Mouse (Mus musculus): ENCODE measurements at regions not wholly inside any gene's neighbourhood (a gene's known extent, or its start where the extent isn't known, plus 50 kb on each side); places are given as distances from the start of the nearest gene placed in this dataset.

DNA sequence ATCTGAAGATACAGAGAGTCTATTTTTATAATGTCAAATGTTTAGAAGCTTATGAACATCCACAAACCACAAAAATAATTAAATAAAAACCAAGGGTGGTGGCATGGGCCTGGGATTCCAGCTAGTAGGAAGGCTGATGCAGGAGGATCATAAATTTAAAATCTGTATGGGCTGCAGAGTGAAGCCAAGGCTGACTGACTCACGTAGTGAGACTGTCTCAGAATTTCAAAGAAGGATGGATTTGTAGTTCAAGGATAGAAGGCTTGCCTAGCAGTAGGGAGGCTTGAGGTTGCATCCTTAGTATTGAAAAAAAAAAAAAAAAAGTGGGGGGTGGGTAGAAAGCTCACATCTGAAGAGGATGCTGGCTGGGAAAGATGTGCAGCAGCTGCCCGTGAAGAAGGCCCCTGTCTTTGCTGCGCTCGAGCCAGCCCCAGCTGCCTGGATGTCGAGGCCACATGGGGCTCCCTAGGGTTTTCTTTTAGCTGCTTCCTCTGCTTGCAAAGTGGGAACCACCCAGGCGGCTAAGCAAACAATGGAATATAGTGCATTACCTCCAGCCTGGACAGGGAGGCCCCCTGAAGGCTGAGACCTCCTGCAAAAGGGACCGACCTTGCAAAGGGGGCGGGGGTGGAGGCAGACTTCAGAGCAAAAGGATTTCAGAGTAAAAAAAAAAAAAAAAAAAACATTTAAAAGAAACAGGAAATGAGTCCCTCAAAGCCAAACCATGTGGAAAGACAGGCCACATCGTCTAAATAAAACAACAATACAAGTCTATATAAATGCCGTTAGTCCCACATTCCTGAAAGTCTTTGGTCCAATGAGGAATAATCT is 101.3 kb downstream of the Tmco5 start:
- peak; percentile 46 for DNase-seq (ENCODE audit: low read depth, low spot score)

GRCm38 (mm10) chr2:116980692-116981091 is 102.2 kb downstream of the Tmco5 start:
- no peak for DNase-seq (ENCODE audit: low read depth, low spot score)

DNA sequence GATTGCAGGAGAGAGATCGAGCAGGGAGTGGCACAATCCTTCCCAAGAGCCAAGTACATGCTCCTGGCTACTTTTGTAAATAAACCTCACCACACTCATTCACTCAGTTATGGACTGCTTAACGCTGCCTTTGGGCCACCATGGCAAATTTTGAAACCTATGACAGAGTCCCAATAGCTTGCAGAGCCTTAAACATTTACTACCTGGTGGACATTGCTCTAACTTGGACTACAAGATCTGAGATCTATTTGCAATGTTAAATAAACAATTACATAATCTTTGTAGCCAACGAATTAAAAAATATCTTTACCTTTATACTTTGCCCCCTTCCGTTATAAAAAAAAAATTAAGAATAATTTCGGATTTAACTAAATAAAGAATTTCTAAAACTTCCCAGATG is 104.9 kb downstream of the Tmco5 start:
- DNase-seq (ENCODE audit: low read depth, low spot score) = no peak

- no peak for DNase-seq (ENCODE audit: low read depth, low spot score)
Observed at GRCm38 (mm10) chr2:116983821-116984351, 105.4 kb downstream of the Tmco5 start.

DNA sequence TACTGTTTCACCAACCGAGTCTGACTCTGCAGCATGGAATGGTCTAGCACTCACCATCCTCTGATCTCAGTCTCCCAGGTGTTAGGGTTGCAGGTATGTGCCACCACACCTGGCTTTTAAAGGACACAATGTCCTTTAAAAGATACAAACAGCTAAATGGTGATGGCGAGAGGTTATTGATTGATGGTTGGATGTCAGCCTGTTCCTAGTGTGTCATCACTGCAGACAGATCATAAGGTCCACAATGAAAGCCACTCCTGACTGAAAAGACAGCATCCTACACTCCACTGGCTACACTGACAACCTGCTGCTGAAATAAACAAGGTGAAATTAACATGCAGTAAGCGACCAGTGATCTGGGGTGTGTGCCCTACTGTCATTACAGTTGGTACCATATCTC is 106.1 kb downstream of the Tmco5 start:
- no peak for DNase-seq (ENCODE audit: low read depth, low spot score)

DNA sequence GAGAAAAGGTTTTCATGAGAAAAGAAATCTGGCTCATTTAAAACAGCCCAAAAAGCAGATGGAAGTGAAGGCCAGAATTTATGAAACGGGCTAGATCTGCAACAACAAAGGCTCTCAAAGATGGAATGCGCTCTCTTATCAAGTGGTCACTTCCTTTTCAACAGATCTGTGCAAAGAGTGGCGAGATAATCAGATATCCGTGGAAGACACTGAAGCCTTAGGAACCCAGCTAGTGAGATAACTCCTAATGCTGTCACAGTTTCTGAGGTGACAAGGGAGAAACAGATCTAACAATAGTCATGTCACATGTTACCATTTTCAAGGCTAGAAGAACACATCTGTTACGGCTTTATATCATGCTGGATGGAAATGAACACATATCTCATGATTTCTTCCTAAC is 107.1 kb downstream of the Tmco5 start:
- no peak for DNase-seq (ENCODE audit: low read depth, low spot score)

DNA sequence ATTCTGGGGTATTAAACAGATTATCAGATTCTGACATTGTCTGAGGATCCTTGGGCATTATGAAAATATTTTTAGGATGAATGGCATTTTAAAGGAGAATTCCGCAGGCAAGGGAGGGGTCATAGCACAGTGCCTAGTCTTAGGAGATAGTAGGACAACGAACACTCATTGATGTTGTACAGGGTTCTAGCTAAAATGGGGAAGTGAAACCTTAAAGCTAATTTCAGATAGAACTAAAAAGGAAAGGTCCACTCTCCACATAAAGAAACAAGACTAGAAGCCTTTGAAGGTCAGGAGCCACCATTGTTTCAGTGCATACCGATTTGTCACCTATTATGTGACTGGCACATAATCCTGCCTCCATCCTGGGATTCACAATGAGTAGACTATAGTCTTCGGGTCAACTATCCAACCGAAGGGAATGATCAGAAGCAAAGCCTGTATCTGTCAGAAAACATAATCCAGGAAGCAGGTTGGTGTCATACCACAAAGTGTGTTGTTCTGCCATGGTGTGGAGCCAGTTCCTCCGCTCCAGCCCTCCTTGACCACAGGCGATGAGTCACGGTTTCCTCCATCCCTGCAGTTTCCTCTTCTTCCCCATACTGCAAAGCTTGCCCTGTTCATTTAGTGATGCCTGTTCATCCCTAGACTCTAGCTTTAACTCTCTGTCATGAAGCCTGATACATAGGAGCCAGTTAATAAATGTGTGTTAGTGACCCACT is 110.6 kb downstream of the Tmco5 start:
- peak; percentile 67 for DNase-seq (ENCODE audit: low read depth, low spot score)

DNA sequence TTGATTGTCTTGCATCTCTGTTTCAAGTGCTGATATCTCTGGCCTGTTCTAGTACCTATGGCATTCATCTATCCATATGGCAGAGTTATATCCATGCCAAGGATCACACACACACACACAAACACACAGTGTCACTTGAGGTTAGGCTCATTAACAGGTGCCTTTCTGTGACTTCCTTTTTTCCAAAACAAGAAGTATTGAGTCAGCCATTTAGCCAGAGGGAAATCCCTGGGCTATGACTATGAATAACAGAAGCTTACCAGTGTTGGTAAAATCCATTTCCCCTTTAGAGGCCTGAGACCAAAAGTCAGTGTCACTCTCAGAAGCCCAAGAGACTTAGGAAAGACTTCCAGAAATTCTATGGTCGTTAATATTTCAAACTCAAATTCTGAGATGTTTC is 111.6 kb downstream of the Tmco5 start:
- peak; percentile 60 for DNase-seq (ENCODE audit: low read depth, low spot score)

GRCm38 (mm10) chr2:116991561-116992042 is 113.1 kb downstream of the Tmco5 start:
- DNase-seq (ENCODE audit: low read depth, low spot score) = no peak

GRCm38 (mm10) chr2:116993724-116994123 is 115.2 kb downstream of the Tmco5 start:
- DNase-seq (ENCODE audit: low read depth, low spot score) = no peak

DNA sequence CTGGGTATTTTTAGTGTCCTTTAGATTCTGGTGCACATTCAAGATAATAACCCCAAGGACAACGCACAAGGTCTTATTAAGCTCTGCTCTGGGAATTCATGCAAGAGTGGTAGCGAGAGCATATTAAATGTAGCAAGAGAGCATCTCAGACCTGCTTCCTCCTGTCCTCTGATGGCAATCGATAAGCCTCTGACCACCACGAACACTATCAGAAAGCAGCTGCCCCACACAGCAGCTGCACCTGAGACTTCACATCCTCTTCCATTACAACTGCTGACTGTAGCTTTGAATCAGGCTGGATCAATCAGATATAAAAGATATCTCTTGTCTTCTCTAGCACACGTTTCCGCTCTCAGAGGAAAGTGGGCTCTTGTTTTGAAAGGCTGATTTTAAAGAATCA is 117.8 kb downstream of the Tmco5 start:
- DNase-seq (ENCODE audit: low read depth, low spot score) = no peak

- no peak for DNase-seq (ENCODE audit: low read depth, low spot score)
Observed at GRCm38 (mm10) chr2:116998822-116999221, 120.3 kb downstream of the Tmco5 start.

GRCm38 (mm10) chr2:116999592-116999991 is 121.1 kb downstream of the Tmco5 start:
- peak; percentile 63 for DNase-seq (ENCODE audit: low read depth, low spot score)

GRCm38 (mm10) chr2:117003976-117004375 is 117.2 kb upstream of the Spred1 start:
- DNase-seq (ENCODE audit: low read depth, low spot score) = no peak

DNA sequence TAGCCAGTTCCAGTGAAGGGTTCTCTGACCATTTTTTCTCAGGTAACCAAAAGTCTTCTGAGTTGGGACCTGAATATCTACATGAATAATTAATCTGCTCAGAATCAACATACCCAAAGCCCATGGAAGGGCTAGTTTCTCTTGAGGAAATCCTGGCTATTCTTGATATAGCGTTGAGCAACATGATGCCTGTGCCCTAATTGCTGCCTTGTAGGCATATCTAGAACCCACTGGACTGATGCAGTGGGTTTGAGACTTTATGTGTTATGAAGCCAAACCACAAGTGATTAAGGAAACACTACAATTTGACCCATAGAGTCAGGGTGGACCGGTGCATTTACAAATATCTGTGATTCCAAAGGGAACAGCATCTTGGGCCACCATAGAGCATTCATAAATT is 114.3 kb upstream of the Spred1 start:
- no peak for DNase-seq (ENCODE audit: low read depth, low spot score)

DNA sequence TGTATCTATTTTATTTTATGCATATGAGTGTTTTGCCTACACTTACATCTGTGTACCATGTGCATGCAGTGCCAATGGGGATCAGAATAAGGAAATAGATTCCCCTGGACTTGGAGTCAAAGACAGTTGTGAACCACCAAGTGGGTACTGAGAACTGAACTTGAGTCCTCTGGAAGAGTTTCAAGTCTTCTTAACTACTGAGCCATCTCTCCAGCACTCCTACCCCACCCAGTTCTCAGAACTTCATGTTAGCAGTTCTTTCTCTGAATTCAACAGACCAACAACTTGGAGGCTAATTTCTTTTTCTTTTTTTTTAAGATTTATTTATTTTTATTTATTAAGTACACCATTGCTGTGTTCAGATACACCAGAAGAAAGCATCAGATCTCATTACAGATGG is 112.3 kb upstream of the Spred1 start:
- no peak for DNase-seq (ENCODE audit: low read depth, low spot score)

DNA sequence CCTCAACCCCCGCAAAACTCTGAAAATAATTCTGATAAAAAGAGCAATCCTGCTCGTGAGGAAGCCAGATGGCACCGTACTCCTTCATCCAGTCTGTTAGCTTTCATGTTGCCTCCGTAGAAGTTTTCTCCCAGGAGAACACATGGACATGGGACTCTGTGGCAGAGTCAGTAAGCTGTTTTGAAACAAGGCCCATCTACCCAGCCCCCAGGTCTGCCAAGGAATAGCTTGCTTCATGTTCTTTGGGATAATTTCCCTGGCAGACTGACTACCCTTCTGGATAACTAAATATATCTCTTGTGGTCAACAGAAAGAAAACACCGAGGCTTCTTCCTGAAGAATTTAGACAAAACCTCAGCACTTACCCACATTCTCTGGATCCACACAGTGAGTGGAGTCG is 111.2 kb upstream of the Spred1 start:
- DNase-seq (ENCODE audit: low read depth, low spot score) = no peak

- DNase-seq (ENCODE audit: low read depth, low spot score) = no peak
Observed at GRCm38 (mm10) chr2:117010942-117011341, 110.2 kb upstream of the Spred1 start.

GRCm38 (mm10) chr2:117017921-117018651 is 103.1 kb upstream of the Spred1 start:
- DNase-seq (ENCODE audit: low read depth, low spot score) = no peak

DNA sequence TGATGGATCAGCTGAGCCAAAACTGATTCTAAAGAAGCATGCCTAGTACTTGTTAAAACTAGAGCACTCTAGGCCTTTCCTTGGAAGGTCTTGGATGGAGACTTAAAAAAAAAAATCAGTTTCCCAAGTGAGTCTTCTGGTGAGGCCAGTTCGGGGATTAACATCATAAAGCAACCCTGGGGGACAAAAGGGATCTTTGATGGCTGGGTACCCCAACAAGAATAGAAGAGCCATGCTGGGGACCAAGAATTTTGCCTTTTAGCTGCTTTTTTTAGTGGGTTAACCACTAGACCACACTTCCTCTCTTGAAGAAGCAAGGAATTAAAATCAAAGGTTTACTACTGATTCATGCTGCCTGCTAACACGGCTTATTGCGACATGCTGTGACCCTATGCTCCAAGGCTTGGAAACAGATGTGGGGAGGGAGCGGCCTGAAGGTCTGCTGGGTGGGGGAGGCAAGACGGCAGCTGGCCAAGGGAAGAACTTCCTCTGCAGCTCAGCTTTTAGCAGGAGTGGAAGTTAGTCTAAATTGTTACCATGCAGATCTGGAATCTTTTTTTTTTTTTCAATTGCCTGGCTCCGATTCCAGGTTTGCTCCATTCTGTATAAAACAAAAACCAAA is 102.1 kb upstream of the Spred1 start:
- no peak for DNase-seq (ENCODE audit: low read depth, low spot score)

DNA sequence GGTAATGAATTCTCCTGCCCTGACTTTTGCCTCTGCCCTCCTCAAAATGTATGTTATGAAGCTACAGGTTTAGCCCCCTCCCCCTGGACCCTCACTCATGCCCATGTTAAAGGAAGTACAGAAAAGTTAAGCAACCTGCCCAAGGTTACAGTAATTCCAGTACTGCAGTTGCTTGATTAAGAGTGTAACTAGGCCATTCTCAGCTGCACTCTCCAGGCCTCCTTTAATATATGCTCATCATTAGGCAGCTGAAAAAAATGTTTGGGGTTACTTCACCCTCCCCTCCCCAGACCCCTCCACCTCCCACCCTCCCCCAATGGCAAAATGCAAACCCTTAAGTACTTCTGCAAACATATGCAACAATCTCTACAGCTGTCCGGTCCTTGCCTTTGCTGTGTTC is 101.6 kb upstream of the Spred1 start:
- DNase-seq (ENCODE audit: low read depth, low spot score) = no peak

GRCm38 (mm10) chr2:117021787-117022186 is 99.4 kb upstream of the Spred1 start:
- no peak for DNase-seq (ENCODE audit: low read depth, low spot score)

Data from A20 (cell line).